Mouse (Mus musculus) kidney, postnatal 0 days (tissue): ENCODE results near the gene Bcam. TPM values are rescaled to one million over a fixed set of nuclear protein-coding genes. Genes with fewer than 3 reads are reported as not detected.
"Not testable (repeated sequence)": the region's sequence is repeated elsewhere in the genome, so short reads cannot be mapped to it uniquely, and the experiment has no call there.

Experiments
- ATAC-seq: fragments of 200-750 bp; cut with Nextera tagmentation; replicated peaks from 2 replicates; pipeline ENCODE4 v1.8.0; 2017; ENCODE audit warnings: low read depth, moderate number of reproducible peaks, moderate TSS enrichment, moderate library complexity; ENCODE audit not compliant: low FRiP score
- DNase-seq: peaks from one replicate; pipeline ENCODE4 v3.0.0-alpha.2; 2016; ENCODE audit warnings: low spot score
- H3K27ac ChIP-seq: fragments of 300-500 bp; sonication (generic); 2 replicates; pipeline ENCODE4 v1.5.1; 2014; ENCODE audit warnings: mild to moderate bottlenecking
- H3K27me3 ChIP-seq: fragments of 300-500 bp; sonication (generic); 2 replicates; pipeline ENCODE4 v1.6.1; 2014; ENCODE audit warnings: low read length, mixed read lengths; ENCODE audit not compliant: insufficient read depth
- H3K36me3 ChIP-seq: fragments of 300-500 bp; sonication (generic); 2 replicates; pipeline ENCODE4 v1.6.1; 2014; ENCODE audit warnings: low read length, mixed read lengths; ENCODE audit not compliant: insufficient read depth
- H3K4me1 ChIP-seq: fragments of 300-500 bp; sonication (generic); replicated peaks from 2 replicates; pipeline ENCODE4 v1.6.1; 2014; ENCODE audit warnings: antibody characterized with exemption, low read length, mixed read lengths; ENCODE audit not compliant: insufficient read depth
- H3K4me2 ChIP-seq: fragments of 300-500 bp; sonication (generic); 2 replicates; pipeline ENCODE4 v1.6.1; 2014; ENCODE audit warnings: mild to moderate bottlenecking, low read length, moderate library complexity, mixed read lengths
- H3K4me3 ChIP-seq: fragments of 300-500 bp; sonication (generic); replicated peaks from 2 replicates; pipeline ENCODE4 v1.5.1; 2014; ENCODE audit warnings: low read depth, low read length
- H3K9ac ChIP-seq: fragments of 300-500 bp; sonication (generic); 2 replicates; pipeline ENCODE4 v1.6.1; 2014; ENCODE audit warnings: low read depth, low read length
- H3K9me3 ChIP-seq: fragments of 300-500 bp; sonication (generic); replicated peaks from 2 replicates; pipeline ENCODE4 v1.6.1; 2016; ENCODE audit warnings: low read length, inconsistent platforms, mixed read lengths
- CTCF ChIP-seq: IDR thresholded peaks from 2 replicates; pipeline ENCODE4 v1.5.1; 2016; ENCODE audit warnings: antibody characterized with exemption, low read depth, mild to moderate bottlenecking, moderate library complexity
- WGBS: fragments of 180-500 bp; shearing (Covaris S2); extraction: QIAGEN DNeasy Blood & Tissue Kit; methylation state at CpG from one replicate; pipeline ENCODE4 v1.1.7; 2014; 5-methylcytosine and 5-hydroxymethylcytosine counted together
- polyA plus RNA-seq: library from polyadenylated mRNA; unstranded; fragments of >200 nt; fragmentation: Nextera tagmentation; extraction: Ambion mirVana; gene quantifications from 2 replicates; pipeline ENCODE4 v1.2.1, GENCODE M21; 2015

The Bcam gene
- polyA plus RNA-seq, 1 experiment from 2014 or later, result 394 TPM

DNA sequence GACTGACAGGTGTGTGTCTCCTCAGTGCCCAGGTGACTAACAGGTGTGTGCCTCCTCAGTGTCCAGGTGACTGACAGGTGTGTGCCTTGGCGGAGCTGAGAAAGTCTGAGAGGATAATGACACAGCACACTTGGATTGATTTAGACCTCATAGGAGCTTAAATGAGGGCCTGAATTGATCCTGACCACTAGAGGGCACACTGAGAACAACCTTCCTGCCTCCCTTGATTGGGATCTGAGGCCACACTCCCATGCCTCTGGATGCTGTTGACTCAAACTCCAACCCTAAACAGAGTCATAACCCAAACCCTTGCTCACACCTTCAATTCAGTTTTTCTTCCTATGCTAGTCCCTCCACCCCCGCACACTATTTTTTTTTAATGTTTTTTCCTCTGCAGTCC lies 29.9 kb upstream of the Bcam start:
- H3K4me2 ChIP-seq, result no peak overlapping the region
- 28% methylated on average over 2 of the region's 2 CpGs for WGBS
- TF ChIP-seq CTCF, result peak; percentile 90
- no peak overlapping the region for H3K4me3 ChIP-seq
- no peak overlapping the region for H3K27ac ChIP-seq
- no peaks in the 10 kb centered on the region for H3K36me3 ChIP-seq
- no peak for ATAC-seq
- DNase-seq, result peak; percentile 81
- no peaks in the 10 kb centered on the region for H3K4me1 ChIP-seq
- no peak overlapping the region for H3K9ac ChIP-seq
- no peaks in the 10 kb centered on the region for H3K9me3 ChIP-seq
- peaks cover 8% of the 10 kb centered on the region for H3K27me3 ChIP-seq

DNA sequence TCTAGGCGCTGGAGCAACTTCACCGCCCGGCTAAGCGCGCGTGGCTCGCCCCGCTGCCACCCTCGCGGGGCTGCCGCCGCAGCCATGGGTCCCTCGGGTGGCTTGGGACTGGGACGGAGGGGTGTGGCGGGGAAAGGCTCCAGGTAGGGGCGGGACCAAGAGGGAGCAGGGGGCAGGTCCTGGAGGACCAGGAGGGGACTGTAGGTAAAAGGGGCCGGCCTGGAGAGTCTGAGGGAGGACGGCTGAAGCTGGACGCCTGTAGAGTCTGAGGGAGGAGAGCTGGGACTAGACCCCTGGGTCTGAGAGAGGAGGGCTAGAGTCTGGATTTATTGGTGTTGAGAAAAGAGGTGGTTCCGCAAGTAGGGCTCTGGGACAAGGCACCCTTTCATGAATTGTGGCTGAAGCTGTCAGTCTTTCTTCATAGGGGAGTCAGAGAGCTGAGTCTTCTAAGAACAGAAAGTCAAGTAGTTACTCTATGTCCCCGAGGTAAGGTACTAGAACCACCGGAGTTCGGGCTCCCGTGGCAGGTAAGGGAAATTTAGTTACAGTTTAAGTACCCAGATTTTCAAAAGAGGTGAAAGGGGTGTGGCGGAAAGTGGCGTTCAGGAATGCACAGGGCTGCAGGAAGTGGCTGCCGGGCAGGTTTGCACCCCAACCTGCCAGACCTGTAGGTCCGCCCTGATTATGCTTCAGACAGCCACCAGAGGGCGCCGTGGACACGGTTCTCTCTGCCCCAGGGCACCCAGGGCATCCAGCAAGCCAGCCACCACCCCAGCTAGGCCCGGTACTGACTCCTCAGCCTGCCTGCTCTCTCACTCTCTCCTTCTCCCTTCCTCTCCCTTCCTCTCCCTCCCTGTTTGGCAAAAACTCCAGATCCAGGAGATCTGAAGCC lies 26.1 kb upstream of the Bcam start, which contains the start of gene Cblc:
Gene Cblc, minus strand, starts transcription at position 113 of the 892 bp plus-strand sequence.
- DNase-seq (peak; percentile 82), ATAC-seq (peak; percentile 92)
- Histone ChIP-seq H3K9ac (peak within 1 kb of the TSS; percentile 62), H3K4me1 (no peaks in the 10 kb centered on the region), H3K27me3 (peaks cover 8% of the 10 kb centered on the region), H3K4me2 (peak within 1 kb of the TSS; percentile 63), H3K4me3 (peak within 1 kb of the TSS; percentile 38), H3K27ac (peak within 1 kb of the TSS; percentile 75), H3K36me3 (no peaks in the 10 kb centered on the region), H3K9me3 (no peaks in the 10 kb centered on the region)
- 1% methylated on average over 32 of the region's 32 CpGs for WGBS
- peak; percentile 89 for TF ChIP-seq CTCF

DNA sequence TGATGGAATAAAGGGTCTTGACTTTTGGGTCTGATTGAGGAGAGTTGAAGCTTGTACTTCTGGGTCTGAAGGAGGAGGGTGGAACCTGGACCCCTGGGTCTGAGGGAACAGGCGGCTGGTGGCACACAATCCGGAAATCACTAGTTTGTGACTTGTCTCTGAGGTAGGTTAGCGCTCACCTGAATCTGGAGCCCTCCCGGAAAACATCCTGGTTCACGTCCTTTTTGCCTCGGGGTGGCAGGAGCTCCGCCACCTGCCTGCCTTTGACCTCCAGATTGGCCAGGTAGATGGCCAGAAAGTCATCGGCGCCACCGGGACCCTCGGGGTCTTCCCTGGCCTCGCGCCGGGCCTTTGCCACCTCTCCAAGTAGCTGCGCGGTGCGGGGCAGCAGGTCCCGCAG lies 25.4 kb upstream of the Bcam start:
- ATAC-seq, result no peak
- peak overlapping the region; percentile 75 for H3K27ac ChIP-seq
- WGBS, result 14% methylated on average over 18 of the region's 18 CpGs

DNA sequence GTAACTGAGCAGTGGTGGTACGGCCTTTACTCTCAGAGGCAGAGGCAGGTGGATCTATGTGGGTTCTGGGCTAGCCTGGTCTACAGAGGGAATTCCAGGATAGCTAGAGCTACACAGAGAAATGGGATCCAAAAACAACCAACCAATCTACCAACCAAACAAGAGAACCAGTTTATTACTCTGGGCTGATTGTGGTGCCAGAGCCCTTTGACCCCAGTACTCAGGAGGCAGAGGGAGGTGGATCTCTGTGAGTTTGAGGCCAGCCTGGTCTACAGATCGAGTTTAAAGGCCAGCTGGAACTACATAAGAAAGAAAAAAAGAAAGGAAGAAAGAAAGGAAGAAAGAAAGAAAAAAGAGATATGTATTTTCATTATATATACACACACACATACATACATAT lies 24.4 kb upstream of the Bcam start:
- H3K27ac ChIP-seq, result no peak overlapping the region
- 70% methylated on average over 2 of the region's 2 CpGs for WGBS
- DNase-seq (no peak), ATAC-seq (no peak)
- H3K9ac ChIP-seq, result no peak overlapping the region
- no peak overlapping the region for H3K4me2 ChIP-seq
- H3K27me3 ChIP-seq, result peaks cover 8% of the 10 kb centered on the region
- H3K36me3 ChIP-seq, result no peaks in the 10 kb centered on the region
- H3K4me1 ChIP-seq, result no peaks in the 10 kb centered on the region
- TF ChIP-seq CTCF, result no peak
- H3K9me3 ChIP-seq, result no peaks in the 10 kb centered on the region
- no peak overlapping the region for H3K4me3 ChIP-seq

More for the DNA sequence above, 25.4 kb upstream of the Bcam start:
- Histone ChIP-seq H3K27me3 (peaks cover 8% of the 10 kb centered on the region), H3K36me3 (no peaks in the 10 kb centered on the region), H3K4me3 (peak overlapping the region; percentile 38), H3K4me2 (peak overlapping the region; percentile 63), H3K9ac (peak overlapping the region; percentile 62), H3K9me3 (no peaks in the 10 kb centered on the region), H3K4me1 (no peaks in the 10 kb centered on the region)
- no peak for TF ChIP-seq CTCF
- no peak for DNase-seq

DNA sequence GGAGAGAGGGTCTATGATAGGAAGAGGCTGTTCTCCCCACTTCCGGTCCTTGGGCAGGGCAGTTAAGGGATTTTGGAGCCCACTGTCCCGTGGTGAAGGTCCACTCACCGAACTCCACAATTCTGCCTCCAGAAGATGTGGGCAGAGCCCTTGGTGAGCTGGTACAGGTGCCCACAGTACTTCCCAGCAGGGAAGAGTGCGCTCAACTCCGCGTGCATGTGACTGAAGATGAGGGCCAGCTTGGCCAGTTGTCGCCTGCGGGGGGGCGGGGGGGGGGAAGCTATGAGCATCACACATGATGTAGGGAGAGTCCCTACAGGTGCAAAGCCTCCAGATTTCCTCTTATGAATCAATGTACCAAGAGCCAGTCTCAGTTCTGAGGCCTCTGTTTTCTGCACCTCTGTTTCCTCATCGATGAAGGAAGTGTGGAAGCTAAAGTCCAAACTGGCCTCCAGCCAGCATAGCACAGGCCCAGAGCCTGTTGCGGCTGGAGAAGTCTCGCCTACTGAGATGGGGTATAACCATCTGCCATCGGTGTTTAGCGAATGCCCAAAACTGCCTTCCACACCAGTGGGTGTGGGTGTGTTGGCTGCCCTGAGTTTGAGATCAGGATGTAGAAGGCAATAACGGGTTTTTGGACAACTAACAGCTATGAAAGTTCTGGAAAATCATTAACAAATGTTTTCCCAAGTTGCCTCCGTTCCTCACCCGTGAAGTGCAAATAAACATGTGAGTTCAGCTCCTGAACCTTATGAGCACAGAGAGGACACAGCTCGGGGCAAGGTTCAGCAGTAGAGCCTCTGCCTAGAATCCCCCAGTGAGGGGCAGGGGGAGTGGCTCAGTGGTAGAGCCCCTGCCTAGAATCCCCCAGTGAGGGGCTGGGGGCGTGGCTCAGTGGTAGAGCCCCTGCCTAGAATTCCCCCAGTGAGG lies 22.1 kb upstream of the Bcam start:
- peaks cover 8% of the 10 kb centered on the region for H3K27me3 ChIP-seq
- H3K9me3 ChIP-seq, result no peaks in the 10 kb centered on the region
- H3K9ac ChIP-seq, result no peak overlapping the region
- no peaks in the 10 kb centered on the region for H3K36me3 ChIP-seq
- WGBS, result 77% methylated on average over 19 of the region's 19 CpGs
- DNase-seq (peak; percentile 10), ATAC-seq (no peak)
- no peak overlapping the region for H3K4me3 ChIP-seq
- no peak overlapping the region for H3K4me2 ChIP-seq
- no peaks in the 10 kb centered on the region for H3K4me1 ChIP-seq
- H3K27ac ChIP-seq, result 0 out of 2 replicates have a peak overlapping the region, but pooled peaks have one; percentile 14
- no peak for TF ChIP-seq CTCF

DNA sequence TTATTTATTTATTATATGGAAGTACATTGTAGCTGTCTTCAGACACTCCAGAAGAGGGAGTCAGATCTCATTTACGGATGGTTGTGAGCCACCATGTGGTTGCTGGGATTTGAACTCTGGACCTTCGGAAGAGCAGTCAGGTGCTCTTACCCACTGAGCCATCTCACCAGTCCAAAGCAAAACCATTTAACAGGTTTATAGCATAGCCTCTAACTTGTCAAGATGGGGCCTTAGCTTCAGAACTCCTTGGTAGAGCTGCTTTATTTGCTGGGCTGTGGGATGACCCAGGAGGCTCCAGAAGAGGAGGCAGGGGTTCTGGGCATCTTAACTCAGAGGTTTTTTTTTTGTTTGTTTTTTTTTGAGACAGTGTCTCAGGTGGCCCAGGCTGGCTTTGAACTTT lies 20.7 kb upstream of the Bcam start:
- ATAC-seq, result not testable (repeated sequence)

More for the DNA sequence above, 20.7 kb upstream of the Bcam start:
- not testable (repeated sequence) for H3K27me3 ChIP-seq, H3K4me2 ChIP-seq, H3K27ac ChIP-seq, H3K36me3 ChIP-seq, DNase-seq, H3K9me3 ChIP-seq, H3K4me3 ChIP-seq, H3K9ac ChIP-seq, H3K4me1 ChIP-seq
- WGBS, result 88% methylated on average over 2 of the region's 2 CpGs
